In genomic region chr8:94601607-94602385, GRCm38 (mm10) we compare ENCODE assay signal across 8 mouse cellular contexts. TPM values are rescaled to one million over a fixed set of nuclear protein-coding genes. Genes with fewer than 3 reads are reported as not detected.
DNase-seq lines count a peak whose midpoint lies in the region; ATAC-seq and TF ChIP-seq lines count a peak whose summit lies in the region.

Gene Rspry1, plus strand, starts transcription at chr8:94601937.
Gene Fam192a, minus strand, starts transcription at chr8:94601997.

- H3K4me2 ChIP-seq in heart, embryonic 15.5 days, result peak within 1 kb of the TSS; percentile 92
- peak within 1 kb of the TSS; percentile 97 for H3K4me2 ChIP-seq in liver, embryonic 14.5 days (ENCODE audit: low read depth)
- H3K4me2 ChIP-seq in neural tube, embryonic 11.5 days (ENCODE audit: low read depth), result peak within 1 kb of the TSS; percentile 83
- peak within 1 kb of the TSS; percentile 95 for H3K4me2 ChIP-seq in stomach, postnatal 0 days (replicated peaks; ENCODE audit: low read depth)

- no peak for TF ChIP-seq EP300 in liver, embryonic 14.5 days (IDR thresholded peaks at IDR 0.05; ENCODE audit: low read depth)
- no peak for TF ChIP-seq EP300 in stomach, postnatal 0 days (optimal IDR thresholded peaks at IDR 0.05)

- peak within 1 kb of the TSS; percentile 93 for H3K27ac ChIP-seq in forebrain, embryonic 10.5 days
- peak within 1 kb of the TSS; percentile 94 for H3K27ac ChIP-seq in heart, embryonic 15.5 days
- H3K27ac ChIP-seq in liver, embryonic 14.5 days, result peak within 1 kb of the TSS; percentile 68
- H3K27ac ChIP-seq in neural tube, embryonic 11.5 days (ENCODE audit: low read depth, low read length), result peak within 1 kb of the TSS; percentile 69
- H3K27ac ChIP-seq in stomach, postnatal 0 days (replicated peaks), result peak within 1 kb of the TSS; percentile 98

- peak within 1 kb of the TSS; percentile 69 for H3K4me3 ChIP-seq in forebrain, embryonic 10.5 days
- peak within 1 kb of the TSS; percentile 97 for H3K4me3 ChIP-seq in heart, embryonic 15.5 days
- H3K4me3 ChIP-seq in liver, embryonic 14.5 days (ENCODE audit: insufficient read depth in 1 of 2, low read depth in 2 of 2, low read length in 2 of 2), result peak within 1 kb of the TSS; percentile 83 to 95
- peak within 1 kb of the TSS; percentile 66 for H3K4me3 ChIP-seq in neural tube, embryonic 11.5 days (ENCODE audit: low read depth, low read length)
- H3K4me3 ChIP-seq in stomach, postnatal 0 days (ENCODE audit: low read depth, low read length), result peak within 1 kb of the TSS; percentile 100

- WGBS in forebrain, embryonic 10.5 days, result under 1% methylated on average over 55 of the region's 55 CpGs
- under 1% methylated on average over 55 of the region's 55 CpGs for WGBS in heart, embryonic 15.5 days
- WGBS in liver, embryonic 14.5 days (ENCODE audit: insufficient replicate concordance), result under 1% methylated on average over 55 of the region's 55 CpGs
- WGBS in neural tube, embryonic 11.5 days, result under 1% methylated on average over 53 of the region's 55 CpGs
- under 1% methylated on average over 50 of the region's 55 CpGs for WGBS in stomach, postnatal 0 days

- peak; percentile 99 for ATAC-seq in heart, embryonic 15.5 days (replicated peaks; ENCODE audit: insufficient number of reproducible peaks, insufficient read depth, low FRiP score, low read depth)
- ATAC-seq in liver, embryonic 14.5 days (ENCODE audit: insufficient read depth), result peak; percentile 99
- peak; percentile 100 for ATAC-seq in neural tube, embryonic 11.5 days (ENCODE audit: insufficient read depth, low FRiP score, low TSS enrichment)
- peak; percentile 100 for ATAC-seq in stomach, postnatal 0 days (ENCODE audit: low FRiP score, low TSS enrichment)

- H3K36me3 ChIP-seq in forebrain, embryonic 10.5 days (replicated peaks), result peaks cover under 1% of the 10 kb centered on the region; the same call in 1 of the 2 replicates
- no peaks in the 10 kb centered on the region for H3K36me3 ChIP-seq in heart, embryonic 15.5 days
- no peaks in the 10 kb centered on the region for H3K36me3 ChIP-seq in liver, embryonic 14.5 days (replicated peaks; ENCODE audit: control insufficient read depth, insufficient read depth, low read depth)
- H3K36me3 ChIP-seq in neural tube, embryonic 11.5 days (ENCODE audit: control insufficient read depth, insufficient read depth, low read length), result no peaks in the 10 kb centered on the region
- H3K36me3 ChIP-seq in stomach, postnatal 0 days (ENCODE audit: control insufficient read depth, insufficient read depth, low read length), result no peaks in the 10 kb centered on the region

- peak; percentile 23; the same call in 1 of the 2 replicates for TF ChIP-seq CTCF in liver, embryonic 14.5 days (IDR thresholded peaks at IDR 0.05; ENCODE audit: low read depth)
- peak; percentile 19; the same call in 1 of the 2 replicates for TF ChIP-seq CTCF in stomach, postnatal 0 days (IDR thresholded peaks at IDR 0.05; ENCODE audit: low read depth)

- no peaks in the 10 kb centered on the region for H3K9me3 ChIP-seq in forebrain, embryonic 10.5 days
- no peaks in the 10 kb centered on the region for H3K9me3 ChIP-seq in heart, embryonic 15.5 days (replicated peaks)
- H3K9me3 ChIP-seq in liver, embryonic 14.5 days (ENCODE audit: control insufficient read depth, low read length), result no peaks in the 10 kb centered on the region
- H3K9me3 ChIP-seq in neural tube, embryonic 11.5 days (ENCODE audit: control insufficient read depth, low read length), result no peaks in the 10 kb centered on the region
- H3K9me3 ChIP-seq in stomach, postnatal 0 days (ENCODE audit: control insufficient read depth, low read length), result no peaks in the 10 kb centered on the region

- no peaks in the 10 kb centered on the region for H3K27me3 ChIP-seq in forebrain, embryonic 10.5 days (ENCODE audit: poor library complexity, severe bottlenecking)
- H3K27me3 ChIP-seq in heart, embryonic 15.5 days, result no peaks in the 10 kb centered on the region
- no peaks in the 10 kb centered on the region for H3K27me3 ChIP-seq in liver, embryonic 14.5 days (ENCODE audit: control insufficient read depth, insufficient read depth, low read length)
- H3K27me3 ChIP-seq in neural tube, embryonic 11.5 days (ENCODE audit: control insufficient read depth, insufficient read depth, low read length), result no peaks in the 10 kb centered on the region
- H3K27me3 ChIP-seq in stomach, postnatal 0 days (ENCODE audit: control insufficient read depth, insufficient read depth, low read length), result no peaks in the 10 kb centered on the region

- peak within 1 kb of the TSS; percentile 97 for H3K9ac ChIP-seq in heart, embryonic 15.5 days
- peak within 1 kb of the TSS; percentile 87 for H3K9ac ChIP-seq in liver, embryonic 14.5 days (replicated peaks)
- H3K9ac ChIP-seq in neural tube, embryonic 11.5 days (ENCODE audit: low read length), result peak within 1 kb of the TSS; percentile 91
- H3K9ac ChIP-seq in stomach, postnatal 0 days (ENCODE audit: low read length), result peak within 1 kb of the TSS; percentile 97

- peaks cover 31% of the 10 kb centered on the region for H3K4me1 ChIP-seq in forebrain, embryonic 10.5 days
- peaks cover 17% of the 10 kb centered on the region for H3K4me1 ChIP-seq in heart, embryonic 15.5 days (replicated peaks)
- peaks cover 9 to 16% of the 10 kb centered on the region in 2 experiments for H3K4me1 ChIP-seq in liver, embryonic 14.5 days (replicated peaks; ENCODE audit: control insufficient read depth in 2 of 2, insufficient read depth in 2 of 2, low read length in 1 of 2)
- peaks cover 7% of the 10 kb centered on the region; the same call in 1 of the 2 replicates for H3K4me1 ChIP-seq in neural tube, embryonic 11.5 days (ENCODE audit: control insufficient read depth, insufficient read depth, low read length)
- no peaks in the 10 kb centered on the region for H3K4me1 ChIP-seq in stomach, postnatal 0 days (replicated peaks; ENCODE audit: control insufficient read depth, insufficient read depth)

- peak; percentile 100 for DNase-seq in CD8-positive naive resting alpha-beta T cell, adult 2 months (ENCODE audit: low read depth in 2 of 2, low spot score in 2 of 2)
- DNase-seq in c-Kit-positive CD71-negative TER-119-negative erythroid progenitor cells, embryonic 14.5 days (ENCODE audit: low read depth), result peak; percentile 100
- peak; percentile 100 for DNase-seq in forebrain, embryonic 10.5 days (ENCODE audit: extremely low spot score, low spot score)
- DNase-seq in kidney, postnatal 25 days, result peak; percentile 100
- peak; percentile 99 to 100 (median 100) for DNase-seq in liver, embryonic 14.5 days (ENCODE audit: low read depth in 3 of 3, low spot score in 3 of 3)
- DNase-seq in neural tube, embryonic 11.5 days (ENCODE audit: low spot score), result peak; percentile 98
- peak; percentile 99 for DNase-seq in stomach, postnatal 0 days (ENCODE audit: low spot score)

RNA-seq across cellular contexts. Expression of gene Rspry1, which starts in this region (rescaled TPM):
- polyA plus RNA-seq in forebrain, embryonic 10.5 days (2016; fragmentation: Nextera tagmentation; extraction: Ambion mirVana), result 48.3 and 48.9 TPM in 2 replicates
- 20.3 and 22.4 TPM in 2 replicates for polyA plus RNA-seq in heart, embryonic 15.5 days (2015; fragmentation: Nextera tagmentation; extraction: Ambion mirVana)
- polyA plus RNA-seq in liver, embryonic 14.5 days (2012; rRNA removed), result 4.0 and 6.2 TPM in 2 replicates
- polyA plus RNA-seq in liver, embryonic 14.5 days (2014; fragmentation: Nextera tagmentation; extraction: Ambion mirVana), result 15.8 and 17.9 TPM in 2 replicates
- 46.3 and 49.8 TPM in 2 replicates for polyA plus RNA-seq in neural tube, embryonic 11.5 days (2014; fragmentation: Nextera tagmentation; extraction: Ambion mirVana)
- polyA plus RNA-seq in stomach, postnatal 0 days (2015; fragmentation: Nextera tagmentation; extraction: Ambion mirVana), result 15.2 and 16.1 TPM in 2 replicates

RNA-seq across cellular contexts. Expression of gene Fam192a, which starts in this region (rescaled TPM):
- 90.1 and 90.5 TPM in 2 replicates for polyA plus RNA-seq in forebrain, embryonic 10.5 days (2016; fragmentation: Nextera tagmentation; extraction: Ambion mirVana)
- polyA plus RNA-seq in heart, embryonic 15.5 days (2015; fragmentation: Nextera tagmentation; extraction: Ambion mirVana), result 33.6 and 35.2 TPM in 2 replicates
- 11.3 and 16.1 TPM in 2 replicates for polyA plus RNA-seq in liver, embryonic 14.5 days (2012; rRNA removed)
- 25.8 and 26.5 TPM in 2 replicates for polyA plus RNA-seq in liver, embryonic 14.5 days (2014; fragmentation: Nextera tagmentation; extraction: Ambion mirVana)
- 95.9 and 101 TPM in 2 replicates for polyA plus RNA-seq in neural tube, embryonic 11.5 days (2014; fragmentation: Nextera tagmentation; extraction: Ambion mirVana)
- polyA plus RNA-seq in stomach, postnatal 0 days (2015; fragmentation: Nextera tagmentation; extraction: Ambion mirVana), result 42.0 and 44.7 TPM in 2 replicates

Comparison
In these comparisons a context has a peak if more than half of its experiments do, and no peak if none do; other contexts are left out.
1. Peak in every context shown above with its lines: DNase-seq, ATAC-seq, H3K4me3 ChIP-seq and H3K27ac ChIP-seq.